Mouse (Mus musculus) heart, embryonic 14.5 days (tissue): Measurements from ENCODE around the gene Gstm6. TPM values are rescaled to one million over a fixed set of nuclear protein-coding genes. Genes with fewer than 3 reads are reported as not detected.
"Not testable (repeated sequence)": the region's sequence is repeated elsewhere in the genome, so short reads cannot be mapped to it uniquely, and the experiment has no call there.

Experiments used
- ATAC-seq: fragments of 200-750 bp; cut with Nextera tagmentation; 2 replicates; pipeline ENCODE4 v1.8.0; 2017; ENCODE audit warnings: low read depth, moderate TSS enrichment; ENCODE audit not compliant: insufficient number of reproducible peaks, insufficient read depth, low FRiP score
- H3K27ac ChIP-seq, 2 experiments: fragments of 200-500 bp in 1 of 2; fragments of 300-500 bp in 1 of 2; sonication (generic) in 1 of 2; replicated peaks in 1 of 2; 2 replicates each; pipeline ENCODE4 v1.5.1; 2012 to 2014; ENCODE audit warnings: low read depth in 2 of 2, low read length in 2 of 2, control low read depth in 1 of 2, mild to moderate bottlenecking in 1 of 2, mixed read lengths in 1 of 2; ENCODE audit not compliant: control insufficient read depth in 1 of 2, insufficient read depth in 1 of 2
- H3K27me3 ChIP-seq: fragments of 300-500 bp; sonication (generic); 2 replicates; pipeline ENCODE4 v1.6.1; 2014; ENCODE audit warnings: mild to moderate bottlenecking, low read length, control low read depth; ENCODE audit not compliant: control insufficient read depth, insufficient read depth
- H3K36me3 ChIP-seq: fragments of 300-500 bp; sonication (generic); 2 replicates; pipeline ENCODE4 v1.6.1; 2014; ENCODE audit warnings: mild to moderate bottlenecking, control low read depth, low read length, mixed read lengths; ENCODE audit not compliant: control insufficient read depth, insufficient read depth
- H3K4me1 ChIP-seq, 2 experiments: fragments of 200-500 bp in 1 of 2; fragments of 300-500 bp in 1 of 2; sonication (generic) in 1 of 2; 2 replicates each; pipeline ENCODE4 v1.6.1; 2012 to 2014; ENCODE audit warnings: low read length in 2 of 2, control low read depth in 1 of 2, mixed read lengths in 1 of 2; ENCODE audit not compliant: control insufficient read depth in 2 of 2, insufficient read depth in 2 of 2
- H3K4me2 ChIP-seq: fragments of 300-500 bp; sonication (generic); 2 replicates; pipeline ENCODE4 v1.6.1; 2014; ENCODE audit warnings: mild to moderate bottlenecking, low read length
- H3K4me3 ChIP-seq, 2 experiments: fragments of 200-500 bp in 1 of 2; fragments of 300-500 bp in 1 of 2; sonication (generic) in 1 of 2; 2 replicates each; pipeline ENCODE4 v1.5.1; 2012 to 2014; ENCODE audit warnings: low read length in 2 of 2, mild to moderate bottlenecking in 2 of 2, control low read depth in 1 of 2, low read depth in 1 of 2, moderate library complexity in 1 of 2; ENCODE audit not compliant: control insufficient read depth in 1 of 2, insufficient read depth in 1 of 2
- H3K9ac ChIP-seq: fragments of 300-500 bp; sonication (generic); 2 replicates; pipeline ENCODE4 v1.6.1; 2014; ENCODE audit warnings: mild to moderate bottlenecking, low read length
- H3K9me3 ChIP-seq: fragments of 300-500 bp; sonication (generic); 2 replicates; pipeline ENCODE4 v1.6.1; 2016; ENCODE audit warnings: low read length, control low read depth; ENCODE audit not compliant: control insufficient read depth
- WGBS: fragments of 180-500 bp; shearing (Covaris S2); extraction: QIAGEN DNeasy Blood & Tissue Kit; methylation state at CpG from one replicate; pipeline ENCODE4 v1.1.7; 2014; 5-methylcytosine and 5-hydroxymethylcytosine counted together
- polyA plus RNA-seq: library from polyadenylated mRNA; unstranded; fragments of >200 nt; fragmentation: Nextera tagmentation; extraction: Ambion mirVana; gene quantifications from 2 replicates; pipeline ENCODE4 v1.2.1, GENCODE M21; 2014

The Gstm6 gene
- 11.3 and 11.9 TPM in 2 replicates for polyA plus RNA-seq

DNA sequence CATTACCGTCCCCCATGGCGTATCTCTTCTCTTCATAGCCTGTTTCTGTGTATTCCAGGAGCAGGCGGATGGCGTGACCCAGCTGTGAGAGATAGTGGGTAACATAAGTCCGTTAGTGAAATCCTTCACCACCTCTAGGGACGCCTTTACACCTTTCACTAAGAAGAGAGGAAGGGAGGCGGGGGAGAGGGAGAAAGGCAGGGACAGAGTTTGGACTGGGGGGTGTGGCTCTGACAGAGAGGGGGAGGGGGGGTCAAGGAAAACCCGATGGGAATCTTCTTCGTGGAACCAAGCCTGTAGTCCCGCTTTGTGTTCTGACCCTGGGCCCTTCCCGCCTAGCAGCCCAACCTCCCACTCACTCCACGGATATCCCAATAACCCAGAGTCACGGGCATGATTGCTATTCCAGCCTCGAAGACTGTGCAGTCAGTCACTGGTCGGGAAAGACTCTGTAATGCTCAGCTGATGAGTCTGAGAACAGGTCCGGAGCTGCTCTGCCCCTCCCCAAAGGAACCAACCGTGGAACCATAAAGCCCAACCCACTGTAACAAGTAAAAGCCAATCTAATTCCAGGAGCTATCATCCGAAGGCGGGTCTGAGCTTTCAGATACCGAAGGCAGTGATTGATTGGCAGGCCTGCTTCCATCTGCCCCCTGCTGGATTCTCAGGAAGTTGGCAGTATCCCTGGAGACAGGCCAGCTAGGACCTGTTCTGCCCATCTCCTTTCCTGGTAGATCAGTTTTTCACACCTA is at the start of gene Gstm6:
Gstm6 (minus strand) TSS at position 511 of the 752 bp plus-strand sequence.
- 12% methylated on average over 20 of the region's 20 CpGs for WGBS
- H3K36me3 ChIP-seq: no peaks in the 10 kb centered on the region

DNA sequence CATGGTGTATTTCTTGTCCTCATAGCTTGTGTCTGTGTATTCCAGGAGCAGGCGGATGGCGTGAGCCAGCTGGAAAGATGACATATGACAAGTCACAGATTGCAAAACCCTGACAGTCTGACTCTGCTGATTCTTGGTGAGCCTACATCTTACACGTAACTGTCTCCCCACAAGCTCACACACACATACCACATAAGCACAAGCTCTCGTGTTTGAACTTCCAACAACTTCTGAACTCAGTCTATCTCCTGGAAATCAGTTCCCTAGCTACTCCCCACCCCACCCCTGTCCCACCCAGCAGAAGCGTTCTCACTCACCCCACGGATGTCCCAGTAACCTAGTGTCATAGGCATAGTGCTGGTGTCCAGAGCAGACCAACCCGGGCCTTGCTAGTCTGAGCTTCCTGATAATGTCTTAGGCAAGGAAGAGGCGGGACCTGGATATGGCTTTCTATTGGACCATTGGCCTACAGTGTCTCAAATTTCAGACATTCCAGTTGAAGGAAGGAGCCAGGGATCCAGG is 42.6 kb upstream of the Gstm6 start, which contains the start of gene Gstm2:
Gstm2 (minus strand) TSS at position 413 of the 522 bp plus-strand sequence.
- peak; percentile 77; the same call in 1 of the 2 replicates for ATAC-seq
- Histone ChIP-seq H3K4me2 (peak within 1 kb of the TSS; percentile 52), H3K36me3 (no peaks in the 10 kb centered on the region), H3K9me3 (no peaks in the 10 kb centered on the region), H3K9ac (peak within 1 kb of the TSS; percentile 13; the same call in 1 of the 2 replicates), H3K4me3 (peak within 1 kb of the TSS; percentile 18 to 26; a peak in 2 of 4 replicates), H3K27ac (peak within 1 kb of the TSS; percentile 22 to 66; a peak in 3 of 4 replicates), H3K4me1 (peaks cover 5 to 7% of the 10 kb centered on the region in 2 experiments), H3K27me3 (no peaks in the 10 kb centered on the region)
- WGBS: 26% methylated on average over 8 of the region's 8 CpGs

More for the DNA sequence above, at the start of gene Gstm6:
- Histone ChIP-seq H3K4me3 (peak within 1 kb of the TSS; percentile 30 to 40), H3K4me2 (peak within 1 kb of the TSS; percentile 67), H3K27me3 (no peaks in the 10 kb centered on the region), H3K4me1 (peaks cover 13 to 23% of the 10 kb centered on the region in 2 experiments; a peak in 3 of 4 replicates), H3K9ac (peak within 1 kb of the TSS; percentile 59), H3K27ac (no peak within 1 kb of the TSS), H3K9me3 (no peaks in the 10 kb centered on the region)
- ATAC-seq: no peak

DNA sequence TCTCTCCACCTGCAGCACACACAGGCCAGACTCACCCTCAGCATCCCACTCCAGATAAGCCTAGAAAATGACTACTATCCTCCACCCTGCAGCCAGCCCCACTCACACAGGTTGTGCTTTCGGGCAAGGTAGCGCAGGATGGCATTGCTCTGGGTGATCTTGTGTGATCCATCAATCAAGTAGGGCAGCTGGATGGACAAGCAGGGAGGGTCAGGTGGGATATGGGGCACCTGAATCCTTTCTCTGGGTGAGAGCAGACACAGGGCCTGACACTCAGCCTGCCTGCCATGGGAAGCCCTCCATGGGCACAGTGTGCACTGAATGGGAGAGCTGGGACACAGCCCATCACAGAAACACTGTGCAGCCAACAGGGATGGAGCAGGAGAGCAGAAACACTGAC is 41.6 kb upstream of the Gstm6 start:
- H3K4me2 ChIP-seq, ATAC-seq, H3K9me3 ChIP-seq, H3K27ac ChIP-seq, H3K4me3 ChIP-seq, H3K27me3 ChIP-seq, H3K4me1 ChIP-seq, H3K9ac ChIP-seq, H3K36me3 ChIP-seq: not testable (repeated sequence)
- 95% methylated on average over 2 of the region's 2 CpGs for WGBS

DNA sequence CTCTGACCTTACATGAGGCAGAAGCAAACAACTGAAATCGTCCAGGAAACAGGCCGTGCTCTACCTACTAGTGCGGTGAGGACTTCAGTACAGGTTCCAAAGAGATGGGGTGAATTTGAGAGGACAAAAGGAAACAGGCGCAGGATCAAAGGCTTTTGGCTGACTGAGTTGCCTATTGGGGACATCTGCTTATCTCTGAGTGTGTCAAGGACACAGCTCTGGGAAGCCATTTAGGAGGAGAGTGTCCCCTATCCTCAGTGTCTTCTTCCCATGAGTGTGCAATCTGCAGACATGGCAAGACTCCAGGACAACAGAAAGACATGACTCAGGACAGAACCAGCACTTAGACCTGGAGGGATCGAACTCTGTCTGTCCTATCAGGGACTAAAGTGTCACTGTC is 40.9 kb upstream of the Gstm6 start:
- Histone ChIP-seq H3K9ac (no peak overlapping the region), H3K9me3 (no peaks in the 10 kb centered on the region), H3K4me2 (no peak overlapping the region), H3K27me3 (no peaks in the 10 kb centered on the region), H3K36me3 (no peaks in the 10 kb centered on the region), H3K27ac (no peak overlapping the region), H3K4me1 (peaks cover 5 to 7% of the 10 kb centered on the region in 2 experiments), H3K4me3 (no peak overlapping the region)
- ATAC-seq: no peak
- 75% methylated on average over 5 of the region's 5 CpGs for WGBS

DNA sequence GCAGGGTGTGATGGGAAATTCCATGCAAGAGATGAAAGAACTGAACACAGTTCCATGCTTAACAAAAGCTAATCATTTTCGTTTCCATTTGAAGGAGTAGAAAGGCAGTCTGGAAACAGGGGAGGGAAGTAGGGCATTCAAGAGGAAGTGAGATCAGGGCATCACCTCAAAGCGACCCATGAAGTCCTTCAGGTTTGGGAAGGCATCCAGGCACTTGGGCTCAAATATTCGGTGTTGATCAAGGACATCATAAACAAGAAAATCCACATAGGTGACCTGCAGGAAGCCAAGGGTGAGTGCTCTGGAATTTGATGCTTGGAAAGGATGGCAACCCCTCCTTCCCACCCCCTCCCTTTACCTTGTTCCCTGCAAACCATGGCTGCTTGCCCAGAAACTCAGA is 40.2 kb upstream of the Gstm6 start:
- H3K27me3 ChIP-seq: no peaks in the 10 kb centered on the region
- no peak overlapping the region for H3K4me2 ChIP-seq
- WGBS: 68% methylated on average over 3 of the region's 3 CpGs
- H3K9me3 ChIP-seq: no peaks in the 10 kb centered on the region
- no peak overlapping the region for H3K4me3 ChIP-seq
- H3K27ac ChIP-seq: no peak overlapping the region
- no peak overlapping the region for H3K9ac ChIP-seq
- peaks cover 5 to 7% of the 10 kb centered on the region in 2 experiments for H3K4me1 ChIP-seq
- no peak for ATAC-seq
- H3K36me3 ChIP-seq: no peaks in the 10 kb centered on the region

DNA sequence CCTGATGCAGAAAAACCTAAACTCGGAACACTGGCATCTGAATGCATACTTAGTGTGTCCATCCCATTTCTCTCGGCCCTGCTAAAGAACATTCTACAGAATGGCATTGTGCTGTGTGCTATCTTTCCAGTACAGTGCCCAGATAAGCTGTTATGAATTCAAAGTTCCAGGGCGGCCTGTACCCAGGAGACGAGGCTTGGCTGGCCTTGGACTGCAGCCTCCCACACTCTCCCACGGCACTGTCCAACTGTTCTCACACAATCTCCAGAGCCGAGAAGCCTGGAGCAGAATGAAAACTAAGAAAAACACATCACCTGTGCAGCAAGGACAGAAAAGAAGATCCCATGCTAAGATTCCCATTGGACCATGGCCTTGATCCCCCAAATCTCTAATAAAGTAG is 39.2 kb upstream of the Gstm6 start:
- Histone ChIP-seq H3K36me3 (no peaks in the 10 kb centered on the region), H3K27me3 (no peaks in the 10 kb centered on the region), H3K9me3 (no peaks in the 10 kb centered on the region), H3K27ac (no peak overlapping the region), H3K4me1 (peaks cover 5 to 7% of the 10 kb centered on the region in 2 experiments), H3K4me3 (no peak overlapping the region), H3K4me2 (no peak overlapping the region), H3K9ac (no peak overlapping the region)
- 67% methylated on average over 6 of the region's 6 CpGs for WGBS
- ATAC-seq: no peak

DNA sequence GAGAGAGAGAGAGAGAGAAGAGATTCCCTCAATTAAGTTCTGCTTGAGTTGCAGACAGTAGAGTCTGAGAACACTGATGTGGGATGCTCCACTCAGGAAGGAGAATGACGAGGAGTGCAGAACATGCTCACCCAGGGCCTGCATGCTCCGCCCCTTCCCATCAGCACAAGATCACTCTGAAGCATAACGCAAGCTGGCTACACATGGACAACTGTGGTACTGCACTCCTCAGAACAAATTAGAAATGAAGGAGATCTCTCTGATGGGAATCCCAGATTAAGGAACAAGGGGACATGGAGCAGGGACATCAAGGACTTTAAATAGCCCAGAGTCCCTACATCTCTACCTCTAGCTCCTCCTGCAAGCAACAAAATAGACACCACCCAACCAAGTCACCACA is 37.7 kb upstream of the Gstm6 start:
- Histone ChIP-seq H3K9ac (no peak overlapping the region), H3K4me1 (peaks cover 2 to 5% of the 10 kb centered on the region in 2 experiments), H3K27me3 (no peaks in the 10 kb centered on the region), H3K4me3 (no peak overlapping the region), H3K36me3 (no peaks in the 10 kb centered on the region), H3K27ac (no peak overlapping the region), H3K4me2 (no peak overlapping the region), H3K9me3 (no peaks in the 10 kb centered on the region)
- no peak for ATAC-seq
- whole genome bisulfite sequencing: 73% methylated on average over 3 of the region's 3 CpGs
